Comparison of ENCODE assay signal across 8 mouse cellular contexts in genomic region chr16:95833455-95833854, GRCm38 (mm10).
DNase-seq lines count a peak whose midpoint lies in the region; ATAC-seq lines count a peak whose summit lies in the region.
"Had no signal": no experiment of that assay in that cellular context is flagged by ENCODE, and none has a peak within 500 bp of the region (broad histone marks: within the 10 kb centered on the region; RNA-seq: fewer than 3 reads in every experiment).

No protein-coding gene starts in this region.

- H3K36me3 ChIP-seq in kidney, embryonic 15.5 days = no peaks in the 10 kb centered on the region
- H3K36me3 ChIP-seq in embryonic facial prominence, embryonic 12.5 days = no peaks in the 10 kb centered on the region
- H3K36me3 ChIP-seq in neural tube, embryonic 14.5 days (ENCODE audit: control insufficient read depth, insufficient read depth, low read length) = no peaks in the 10 kb centered on the region
- H3K36me3 ChIP-seq: liver, embryonic 13.5 days had no signal

- H3K9me3 ChIP-seq in kidney, embryonic 15.5 days (replicated peaks) = no peaks in the 10 kb centered on the region
- H3K9me3 ChIP-seq in embryonic facial prominence, embryonic 12.5 days = no peaks in the 10 kb centered on the region
- no peaks in the 10 kb centered on the region for H3K9me3 ChIP-seq in neural tube, embryonic 14.5 days (ENCODE audit: control insufficient read depth, low read length)
- H3K9me3 ChIP-seq: liver, embryonic 13.5 days had no signal

- WGBS in kidney, embryonic 15.5 days = 46% methylated on average over 10 of the region's 10 CpGs
- WGBS in embryonic facial prominence, embryonic 12.5 days = 54% methylated on average over 10 of the region's 10 CpGs
- 42% methylated on average over 10 of the region's 10 CpGs for WGBS in neural tube, embryonic 14.5 days

- no peak for DNase-seq in kidney, adult 11 months
- DNase-seq in kidney, postnatal 10 days = peak; percentile 59
- DNase-seq in left cerebral cortex, adult 8-10 months (ENCODE audit: low spot score in 2 of 2) = no peak
- no peak for DNase-seq in Muller cell, postnatal 12 days (ENCODE audit: inconsistent ontology term)
- DNase-seq: liver, embryonic 13.5 days had no signal

- no peak overlapping the region for H3K9ac ChIP-seq in kidney, embryonic 15.5 days
- no peak overlapping the region for H3K9ac ChIP-seq in embryonic facial prominence, embryonic 12.5 days
- no peak overlapping the region for H3K9ac ChIP-seq in neural tube, embryonic 14.5 days (replicated peaks; ENCODE audit: low read depth, low read length)
- H3K9ac ChIP-seq: liver, embryonic 13.5 days had no signal

- H3K27ac ChIP-seq in kidney, embryonic 15.5 days = peak overlapping the region; percentile 87
- peak overlapping the region; percentile 78; the same call in 1 of the 2 replicates for H3K27ac ChIP-seq in embryonic facial prominence, embryonic 12.5 days
- H3K27ac ChIP-seq in neural tube, embryonic 14.5 days (ENCODE audit: low read depth, low read length) = peak overlapping the region; percentile 16; the same call in 1 of the 2 replicates
- H3K27ac ChIP-seq: liver, embryonic 13.5 days had no signal

- H3K4me2 ChIP-seq in kidney, embryonic 15.5 days = no peak overlapping the region
- H3K4me2 ChIP-seq in embryonic facial prominence, embryonic 12.5 days (replicated peaks) = no peak overlapping the region
- H3K4me2 ChIP-seq in neural tube, embryonic 14.5 days (ENCODE audit: low read depth, low read length) = no peak overlapping the region
- H3K4me2 ChIP-seq: liver, embryonic 13.5 days had no signal

- ATAC-seq in kidney, embryonic 15.5 days (replicated peaks; ENCODE audit: low FRiP score) = no peak
- no peak for ATAC-seq in embryonic facial prominence, embryonic 12.5 days (ENCODE audit: insufficient number of reproducible peaks, insufficient read depth, low FRiP score, low TSS enrichment)
- peak; percentile 5; the same call in 1 of the 2 replicates for ATAC-seq in neural tube, embryonic 14.5 days (ENCODE audit: low read depth)

- no peaks in the 10 kb centered on the region for H3K27me3 ChIP-seq in kidney, embryonic 15.5 days
- H3K27me3 ChIP-seq in embryonic facial prominence, embryonic 12.5 days = no peaks in the 10 kb centered on the region
- H3K27me3 ChIP-seq in neural tube, embryonic 14.5 days (ENCODE audit: control insufficient read depth, insufficient read depth, low read length) = no peaks in the 10 kb centered on the region
- H3K27me3 ChIP-seq: liver, embryonic 13.5 days had no signal

- no peak overlapping the region for H3K4me3 ChIP-seq in kidney, embryonic 15.5 days (replicated peaks)
- H3K4me3 ChIP-seq in embryonic facial prominence, embryonic 12.5 days = no peak overlapping the region
- H3K4me3 ChIP-seq in neural tube, embryonic 14.5 days (ENCODE audit: low read depth, low read length) = no peak overlapping the region
- H3K4me3 ChIP-seq: liver, embryonic 13.5 days had no signal

- peaks cover 43% of the 10 kb centered on the region for H3K4me1 ChIP-seq in kidney, embryonic 15.5 days
- H3K4me1 ChIP-seq in embryonic facial prominence, embryonic 12.5 days = peaks cover 37% of the 10 kb centered on the region
- H3K4me1 ChIP-seq in neural tube, embryonic 14.5 days (ENCODE audit: control insufficient read depth, insufficient read depth, low read length) = peaks cover 5% of the 10 kb centered on the region; the same call in 1 of the 2 replicates

Comparison
In these comparisons a context has a peak if more than half of its experiments do, and no peak if none do; other contexts are left out.
1. H3K27ac ChIP-seq: peak in every context shown above with its lines; median percentile 87 in kidney, embryonic 15.5 days; 78 in embryonic facial prominence, embryonic 12.5 days; 16 in neural tube, embryonic 14.5 days.